Mouse (Mus musculus) kidney, adult 2 months (tissue): ENCODE data around the gene Rpn1. TPM values are rescaled to one million over a fixed set of nuclear protein-coding genes. Genes with fewer than 3 reads are reported as not detected.

Experiments
- DNase-seq: peaks from one replicate; pipeline ENCODE4 v3.0.0; 2021
- H3K27ac ChIP-seq: fragments of 200-500 bp; 2 replicates; pipeline ENCODE4 v1.5.1; 2012; ENCODE audit warnings: low read depth, low read length, control low read depth, inconsistent platforms; ENCODE audit not compliant: insufficient read depth
- H3K27me3 ChIP-seq: fragments of 200-500 bp; replicated peaks from 2 replicates; pipeline ENCODE4 v1.6.1; 2012; ENCODE audit warnings: mild to moderate bottlenecking, moderate library complexity, low read length, inconsistent platforms; ENCODE audit not compliant: control insufficient read depth, insufficient read depth
- H3K36me3 ChIP-seq: fragments of 200-500 bp; 2 replicates; pipeline ENCODE4 v1.6.1; 2012; ENCODE audit warnings: mild to moderate bottlenecking, moderate library complexity, low read length, inconsistent platforms; ENCODE audit not compliant: control insufficient read depth, insufficient read depth
- H3K4me1 ChIP-seq: fragments of 200-500 bp; 2 replicates; pipeline ENCODE4 v1.6.1; 2011; ENCODE audit warnings: low read length; ENCODE audit not compliant: control insufficient read depth, insufficient read depth
- H3K4me3 ChIP-seq: fragments of 200-500 bp; 2 replicates; pipeline ENCODE4 v1.5.1; 2011; ENCODE audit warnings: mild to moderate bottlenecking, low read depth, low read length, control low read depth; ENCODE audit not compliant: insufficient read depth
- CTCF ChIP-seq: fragments of 200-500 bp; conservative IDR thresholded peaks from 2 replicates; pipeline ENCODE4 v1.5.1; 2011; ENCODE audit warnings: low read depth, mild to moderate bottlenecking, control low read depth, low read length, moderate library complexity, mixed read lengths; ENCODE audit not compliant: insufficient read depth, insufficient read length
- POLR2A ChIP-seq: fragments of 200-500 bp; IDR thresholded peaks from one replicate; pipeline ENCODE4 v1.6.1; 2011; ENCODE audit warnings: low read depth, low read length, control low read depth
- WGBS: fragments of 180-500 bp; shearing (Covaris S2); methylation state at CpG from one replicate; pipeline ENCODE4 v1.1.7; 2018; 5-methylcytosine and 5-hydroxymethylcytosine counted together
- polyA plus RNA-seq: library from polyadenylated mRNA; depleted of rRNA; stranded (reverse); fragments of >200 nt; gene quantifications from 2 replicates; pipeline ENCODE4 v1.2.3, GENCODE M21; 2012

Rpn1 gene
- polyA plus RNA-seq, 1 experiment, result 188 TPM

GRCm38 (mm10) chr6:88131521-88131920 is 47.2 kb downstream of the Rpn1 start:
- no peak for TF ChIP-seq CTCF
- no peak for TF ChIP-seq POLR2A
- Histone ChIP-seq H3K4me1 (no peaks in the 10 kb centered on the region), H3K4me3 (no peak overlapping the region), H3K27me3 (no peaks in the 10 kb centered on the region), H3K27ac (no peak overlapping the region), H3K36me3 (no peaks in the 10 kb centered on the region)
- no peak for DNase-seq
- 52% methylated on average over 5 of the region's 5 CpGs for WGBS

GRCm38 (mm10) chr6:88132051-88132450 is 47.8 kb downstream of the Rpn1 start:
- H3K4me3 ChIP-seq, result no peak overlapping the region
- TF ChIP-seq CTCF (no peak), POLR2A (no peak)
- H3K4me1 ChIP-seq, result no peaks in the 10 kb centered on the region
- no peaks in the 10 kb centered on the region for H3K27me3 ChIP-seq
- DNase-seq, result no peak
- no peaks in the 10 kb centered on the region for H3K36me3 ChIP-seq
- no peak overlapping the region for H3K27ac ChIP-seq
- 25% methylated on average over 17 of the region's 17 CpGs for WGBS

- Histone ChIP-seq H3K4me3 (no peak overlapping the region), H3K27me3 (no peaks in the 10 kb centered on the region), H3K27ac (no peak overlapping the region), H3K36me3 (no peaks in the 10 kb centered on the region), H3K4me1 (no peaks in the 10 kb centered on the region)
- no peak for DNase-seq
- WGBS, result 92% methylated on average over 6 of the region's 6 CpGs
- no peak for TF ChIP-seq CTCF
- no peak for TF ChIP-seq POLR2A
These were observed 48.8 kb downstream of the Rpn1 start for GRCm38 (mm10) chr6:88133061-88133460.

GRCm38 (mm10) chr6:88133878-88134277 is 49.6 kb downstream of the Rpn1 start:
- 76% methylated on average over 6 of the region's 6 CpGs for WGBS
- H3K36me3 ChIP-seq, result no peaks in the 10 kb centered on the region
- TF ChIP-seq CTCF (no peak), POLR2A (no peak)
- H3K4me3 ChIP-seq, result no peak overlapping the region
- no peaks in the 10 kb centered on the region for H3K27me3 ChIP-seq
- no peaks in the 10 kb centered on the region for H3K4me1 ChIP-seq
- peak; percentile 62 for DNase-seq
- no peak overlapping the region for H3K27ac ChIP-seq

- WGBS, result 35% methylated on average over 15 of the region's 15 CpGs
- Histone ChIP-seq H3K36me3 (no peaks in the 10 kb centered on the region), H3K4me1 (no peaks in the 10 kb centered on the region), H3K4me3 (0 out of 2 replicates have a peak overlapping the region, but pooled peaks have one; percentile 26), H3K27ac (no peak overlapping the region), H3K27me3 (no peaks in the 10 kb centered on the region)
- TF ChIP-seq CTCF (no peak), POLR2A (no peak)
- peak; percentile 54 for DNase-seq
These were observed 51.9 kb downstream of the Rpn1 start for GRCm38 (mm10) chr6:88136201-88136631.

GRCm38 (mm10) chr6:88138485-88138884 is 54.2 kb downstream of the Rpn1 start:
- no peaks in the 10 kb centered on the region for H3K36me3 ChIP-seq
- no peaks in the 10 kb centered on the region for H3K4me1 ChIP-seq
- no peak for DNase-seq
- WGBS, result 83% methylated on average over 3 of the region's 3 CpGs
- no peak for TF ChIP-seq POLR2A
- TF ChIP-seq CTCF, result no peak
- H3K27ac ChIP-seq, result no peak overlapping the region
- no peaks in the 10 kb centered on the region for H3K27me3 ChIP-seq
- no peak overlapping the region for H3K4me3 ChIP-seq

- 47% methylated on average over 8 of the region's 8 CpGs for WGBS
- H3K36me3 ChIP-seq, result no peaks in the 10 kb centered on the region
- no peak overlapping the region for H3K27ac ChIP-seq
- no peaks in the 10 kb centered on the region for H3K27me3 ChIP-seq
- no peaks in the 10 kb centered on the region for H3K4me1 ChIP-seq
- no peak for DNase-seq
- H3K4me3 ChIP-seq, result no peak overlapping the region
- TF ChIP-seq CTCF, result no peak
- no peak for TF ChIP-seq POLR2A
These were observed 56.0 kb downstream of the Rpn1 start for GRCm38 (mm10) chr6:88140264-88140663.
